Mouse (Mus musculus): Measurements from ENCODE around the gene Smg6. TPM values are rescaled to one million over a fixed set of nuclear protein-coding genes. Genes with fewer than 3 reads are reported as not detected.
A peak's percentile ranks its signal among the peaks of the same experiment; 100 is the strongest.

Gene Smg6
- polyA plus RNA-seq, 1 experiment from 2014 or later, result 22.4 TPM

DNA sequence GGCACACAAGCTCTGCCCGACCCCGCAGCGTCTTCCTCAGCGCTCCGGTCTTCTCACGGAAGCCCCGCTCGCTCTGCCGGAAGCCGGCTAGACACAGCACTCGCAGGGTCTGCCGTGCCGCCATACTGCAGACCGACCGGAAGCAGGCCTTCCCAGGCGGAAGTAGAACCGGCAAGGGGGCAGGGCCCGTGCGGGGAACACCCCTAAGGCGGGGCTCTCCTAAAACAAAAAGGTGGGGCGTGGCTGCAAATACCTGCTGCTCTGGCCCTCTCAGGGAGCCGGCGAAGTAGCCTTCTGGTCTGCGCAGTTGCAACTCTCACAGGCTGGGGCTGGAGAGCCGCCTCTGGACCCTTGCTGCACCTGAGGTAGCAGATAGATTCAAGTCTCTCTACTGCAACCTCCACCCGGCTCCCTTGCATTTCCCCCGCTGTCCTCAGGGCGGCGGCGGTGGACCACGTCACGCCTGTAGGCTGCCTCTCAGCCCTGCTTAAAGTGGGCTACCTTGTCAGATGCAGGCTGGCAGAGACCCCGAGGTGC is 253.1 kb downstream of the Smg6 start, which contains the start of gene Ovca2:
TSS of gene Ovca2 (minus strand) at position 164 of the 537 bp plus-strand sequence.
- peak; percentile 97 for ATAC-seq (ENCODE audit: low FRiP score, low read depth)
- Histone ChIP-seq H3K27me3 (peaks cover 6% of the 10 kb centered on the region; the same call in 1 of the 2 replicates), H3K27ac (peak within 1 kb of the TSS; percentile 81), H3K9ac (peak within 1 kb of the TSS; percentile 84), H3K4me3 (peak within 1 kb of the TSS; percentile 85), H3K9me3 (no peaks in the 10 kb centered on the region), H3K4me1 (peaks cover 26% of the 10 kb centered on the region), H3K4me2 (replicated peaks) (peak within 1 kb of the TSS; percentile 98), H3K36me3 (peaks cover 57% of the 10 kb centered on the region)
- under 1% methylated on average over 33 of the region's 33 CpGs for WGBS

DNA sequence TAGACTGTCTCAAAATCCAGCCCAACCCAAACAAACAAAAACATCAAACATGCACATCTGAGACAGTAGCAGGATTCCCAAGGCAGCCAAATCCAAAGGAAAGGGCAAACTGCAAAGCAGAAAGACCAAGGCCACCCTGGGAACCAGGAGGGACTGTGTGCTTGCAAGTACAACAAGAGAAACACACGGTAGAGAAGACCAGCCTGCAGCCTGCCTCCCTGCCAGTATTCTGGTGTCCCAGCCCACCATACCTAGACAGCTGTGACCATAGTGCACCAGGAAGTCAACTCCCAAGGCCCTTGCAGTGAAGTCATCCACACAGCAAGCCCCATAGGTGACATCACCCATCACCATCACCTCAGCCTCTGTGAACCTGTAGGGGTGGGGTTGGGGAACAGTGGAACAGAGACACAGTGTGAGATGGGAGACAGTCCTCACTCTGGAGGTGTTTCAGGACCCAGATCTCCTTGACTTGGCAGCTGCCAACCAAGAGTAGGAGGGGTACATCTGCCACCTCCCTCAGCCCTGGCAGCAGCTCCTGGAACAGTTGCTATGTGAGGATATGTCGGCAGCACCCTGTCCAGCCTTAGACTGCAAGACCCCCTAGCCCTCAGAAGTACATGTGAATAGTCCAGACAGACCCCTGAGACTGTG is 258.4 kb downstream of the Smg6 start:
- no peak overlapping the region for H3K27ac ChIP-seq
- ATAC-seq (ENCODE audit: low FRiP score, low read depth), result no peak
- H3K36me3 ChIP-seq, result peaks cover 51% of the 10 kb centered on the region
- H3K4me3 ChIP-seq, result no peak overlapping the region
- WGBS, result 83% methylated on average over 2 of the region's 2 CpGs
- H3K4me2 ChIP-seq (replicated peaks), result no peak overlapping the region
- no peaks in the 10 kb centered on the region for H3K27me3 ChIP-seq
- no peak overlapping the region for H3K9ac ChIP-seq
- H3K4me1 ChIP-seq, result peaks cover 9% of the 10 kb centered on the region
- no peaks in the 10 kb centered on the region for H3K9me3 ChIP-seq

DNA sequence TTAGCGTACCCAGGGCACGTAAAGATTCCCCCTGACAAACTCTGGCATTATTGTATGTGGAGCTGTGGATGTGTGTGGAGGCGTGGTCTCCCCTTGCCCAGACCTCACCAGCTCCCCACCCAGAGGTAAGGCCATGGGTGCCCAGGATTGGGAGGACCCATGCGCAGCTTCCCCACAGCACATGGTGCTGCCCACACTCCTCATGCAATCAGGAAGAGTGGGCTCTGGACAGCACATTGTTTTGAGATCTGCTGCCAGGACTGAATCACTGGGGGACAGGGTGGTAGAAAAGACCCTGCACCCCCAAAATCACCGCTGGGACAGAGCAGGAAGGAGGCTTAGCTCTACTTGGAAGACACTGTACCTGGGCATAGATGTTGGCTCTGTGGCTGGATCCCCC is 258.9 kb downstream of the Smg6 start:
- H3K36me3 ChIP-seq, result peaks cover 51% of the 10 kb centered on the region

DNA sequence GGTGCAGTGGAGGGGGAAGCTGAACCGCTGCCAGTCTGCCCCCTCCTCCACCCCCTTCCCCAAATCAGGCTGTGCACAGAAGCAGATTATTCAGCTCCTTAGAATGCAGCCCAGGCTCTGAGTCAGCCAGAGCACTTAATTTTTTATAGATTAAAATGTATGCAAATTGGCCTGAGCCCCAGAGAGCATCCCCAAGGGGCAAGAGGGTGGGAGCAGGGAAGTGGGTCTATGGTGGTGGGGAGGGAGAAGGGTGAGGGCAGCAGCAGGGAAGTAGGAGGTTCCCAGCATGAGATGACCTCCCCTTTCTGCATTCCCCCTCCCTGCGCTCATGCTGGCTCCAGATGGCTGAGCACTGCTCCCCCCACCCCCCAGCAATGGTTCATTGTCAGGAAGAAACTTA is 259.4 kb downstream of the Smg6 start:
- Histone ChIP-seq H3K27me3 (no peaks in the 10 kb centered on the region), H3K36me3 (peaks cover 51% of the 10 kb centered on the region), H3K4me2 (replicated peaks) (no peak overlapping the region), H3K27ac (no peak overlapping the region), H3K9ac (no peak overlapping the region), H3K4me3 (no peak overlapping the region), H3K9me3 (no peaks in the 10 kb centered on the region), H3K4me1 (peaks cover 8% of the 10 kb centered on the region)
- ATAC-seq (ENCODE audit: low FRiP score, low read depth), result no peak
- WGBS, result 89% methylated on average over 2 of the region's 2 CpGs

More for the DNA sequence above, 258.9 kb downstream of the Smg6 start:
- no peak overlapping the region for H3K4me3 ChIP-seq
- no peak overlapping the region for H3K4me2 ChIP-seq (replicated peaks)
- no peak overlapping the region for H3K9ac ChIP-seq
- H3K4me1 ChIP-seq, result peaks cover 9% of the 10 kb centered on the region
- H3K9me3 ChIP-seq, result no peaks in the 10 kb centered on the region
- 91% methylated on average over 5 of the region's 5 CpGs for WGBS
- ATAC-seq (ENCODE audit: low FRiP score, low read depth), result no peak
- H3K27me3 ChIP-seq, result no peaks in the 10 kb centered on the region
- H3K27ac ChIP-seq, result no peak overlapping the region

DNA sequence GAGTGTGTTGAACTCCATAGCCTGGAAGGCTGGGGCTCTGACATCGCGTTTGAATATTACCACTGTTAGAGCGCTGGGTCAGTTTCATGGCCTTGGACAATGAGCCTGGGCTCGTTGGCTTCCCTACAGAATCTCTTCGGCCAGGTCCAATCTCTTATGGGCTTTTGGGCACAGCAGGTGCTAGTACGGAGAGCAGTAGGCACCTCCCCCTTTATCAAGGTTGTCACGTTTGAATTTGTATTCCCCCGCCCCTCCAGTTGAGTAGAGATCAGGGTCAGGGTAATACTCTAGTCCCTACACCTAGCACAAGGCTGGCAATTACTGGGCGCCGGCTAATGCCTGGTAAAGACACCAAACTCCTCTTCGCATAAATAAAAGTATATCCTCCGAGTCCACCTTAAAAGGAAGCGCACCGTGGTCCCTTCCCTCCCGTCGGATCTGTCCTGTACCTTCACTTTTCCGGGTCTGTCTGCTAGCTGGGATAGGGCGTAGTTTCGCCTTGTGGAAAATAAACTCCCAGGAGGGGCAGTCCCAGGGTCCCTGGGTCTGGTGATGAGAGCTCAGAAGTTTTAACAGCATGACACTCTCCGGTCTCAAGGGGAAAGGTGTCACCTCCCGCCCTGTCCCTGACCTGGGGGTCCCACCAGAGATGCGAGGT is 264.2 kb downstream of the Smg6 start:
- ATAC-seq (ENCODE audit: low FRiP score, low read depth), result peak; percentile 33

DNA sequence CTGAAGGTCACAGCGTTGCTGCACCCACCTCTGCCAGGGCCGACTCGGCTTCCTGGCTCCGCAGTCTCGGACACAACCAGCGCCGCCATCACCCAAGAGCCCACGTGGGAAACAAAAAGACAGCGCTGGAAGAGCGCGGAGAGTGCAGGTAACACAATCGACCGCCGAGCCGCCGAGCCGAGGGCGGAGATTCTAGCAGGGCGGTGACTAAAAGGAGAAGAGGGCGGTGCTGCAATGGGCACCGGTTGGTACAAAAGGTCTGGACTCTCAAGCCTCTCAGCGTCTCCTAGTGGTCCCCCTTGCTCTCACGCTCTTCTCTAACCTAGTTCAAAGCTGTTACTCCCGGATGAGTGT is 264.7 kb downstream of the Smg6 start:
- peak; percentile 80 for ATAC-seq (ENCODE audit: low FRiP score, low read depth)
- peaks cover 46% of the 10 kb centered on the region for H3K4me1 ChIP-seq
- 2% methylated on average over 24 of the region's 24 CpGs for WGBS
- peak overlapping the region; percentile 77 for H3K9ac ChIP-seq
- H3K4me3 ChIP-seq, result peak overlapping the region; percentile 65
- peak overlapping the region; percentile 80 for H3K4me2 ChIP-seq (replicated peaks)
- no peak overlapping the region for H3K27ac ChIP-seq
- peaks cover 40% of the 10 kb centered on the region for H3K27me3 ChIP-seq
- H3K9me3 ChIP-seq, result no peaks in the 10 kb centered on the region
- peaks cover 5% of the 10 kb centered on the region; the same call in 1 of the 2 replicates for H3K36me3 ChIP-seq

More for the DNA sequence above, 264.2 kb downstream of the Smg6 start:
- no peak overlapping the region for H3K27ac ChIP-seq
- H3K4me1 ChIP-seq, result peaks cover 41% of the 10 kb centered on the region
- WGBS, result under 1% methylated on average over 22 of the region's 22 CpGs
- peaks cover 35% of the 10 kb centered on the region for H3K27me3 ChIP-seq
- H3K9ac ChIP-seq, result peak overlapping the region; percentile 77
- H3K36me3 ChIP-seq, result peaks cover 6% of the 10 kb centered on the region
- no peaks in the 10 kb centered on the region for H3K9me3 ChIP-seq
- peak overlapping the region; percentile 80 for H3K4me2 ChIP-seq (replicated peaks)
- H3K4me3 ChIP-seq, result peak overlapping the region; percentile 65

DNA sequence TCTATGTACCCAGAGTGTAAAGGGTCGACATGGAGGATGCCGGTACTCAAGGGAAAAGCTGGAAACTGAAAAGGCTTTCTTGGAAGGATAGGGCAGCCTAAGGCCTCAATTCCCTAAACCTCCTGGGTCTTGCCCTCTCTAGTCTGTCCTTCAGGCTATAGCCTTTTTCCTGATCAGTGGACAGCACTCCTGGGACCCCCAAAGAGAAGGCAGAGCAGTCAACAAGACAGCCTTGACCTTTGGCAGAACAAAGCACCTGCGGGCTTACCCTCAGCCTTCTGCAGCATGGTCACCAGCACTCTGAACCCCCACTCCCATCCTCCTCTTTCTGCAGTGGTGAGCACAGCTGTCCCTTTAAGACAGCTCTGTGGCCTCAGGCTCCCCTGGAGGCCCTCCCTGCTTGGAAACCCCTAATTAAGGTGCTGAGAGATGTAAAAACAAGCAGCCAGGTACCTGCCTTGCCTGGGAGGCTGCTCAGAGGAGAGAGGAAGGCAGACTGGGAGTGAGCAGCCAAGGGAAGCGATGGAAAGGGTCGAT is 265.4 kb downstream of the Smg6 start, which contains the start of gene Dph1:
TSS of gene Dph1 (minus strand) at position 337 of the 537 bp plus-strand sequence.
- Histone ChIP-seq H3K4me2 (replicated peaks) (peak within 1 kb of the TSS; percentile 80), H3K4me3 (peak within 1 kb of the TSS; percentile 65), H3K27me3 (peaks cover 46% of the 10 kb centered on the region), H3K9me3 (no peaks in the 10 kb centered on the region), H3K9ac (peak within 1 kb of the TSS; percentile 77), H3K4me1 (peaks cover 47% of the 10 kb centered on the region), H3K27ac (no peak within 1 kb of the TSS), H3K36me3 (no peaks in the 10 kb centered on the region)
- no peak for ATAC-seq (ENCODE audit: low FRiP score, low read depth)
- 50% methylated on average over 5 of the region's 5 CpGs for WGBS

DNA sequence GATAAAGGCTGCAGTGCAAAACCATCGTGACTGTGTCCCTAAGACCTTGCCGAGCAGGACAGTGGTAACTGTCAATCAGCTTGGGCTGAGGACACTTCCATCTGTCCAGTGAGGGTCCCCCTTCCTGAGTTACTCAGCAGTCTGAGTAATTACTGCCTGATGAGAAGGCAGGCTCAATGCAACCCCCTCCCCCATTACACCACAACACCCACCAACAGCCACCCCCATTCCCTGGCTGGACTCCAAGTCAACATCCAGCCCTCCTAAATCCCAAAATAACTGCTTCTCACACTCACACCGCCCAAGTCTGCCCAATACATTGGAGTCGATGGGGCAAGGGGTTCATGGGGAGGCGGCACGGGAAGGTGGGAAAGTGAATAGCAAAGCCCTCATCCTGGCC is 266.2 kb downstream of the Smg6 start:
- 62% methylated on average over 6 of the region's 6 CpGs for WGBS
- Histone ChIP-seq H3K4me1 (peaks cover 47% of the 10 kb centered on the region), H3K4me3 (no peak overlapping the region), H3K4me2 (replicated peaks) (no peak overlapping the region), H3K36me3 (no peaks in the 10 kb centered on the region), H3K9me3 (no peaks in the 10 kb centered on the region), H3K27ac (no peak overlapping the region), H3K9ac (no peak overlapping the region), H3K27me3 (peaks cover 55% of the 10 kb centered on the region)
- ATAC-seq (ENCODE audit: low FRiP score, low read depth), result no peak

DNA sequence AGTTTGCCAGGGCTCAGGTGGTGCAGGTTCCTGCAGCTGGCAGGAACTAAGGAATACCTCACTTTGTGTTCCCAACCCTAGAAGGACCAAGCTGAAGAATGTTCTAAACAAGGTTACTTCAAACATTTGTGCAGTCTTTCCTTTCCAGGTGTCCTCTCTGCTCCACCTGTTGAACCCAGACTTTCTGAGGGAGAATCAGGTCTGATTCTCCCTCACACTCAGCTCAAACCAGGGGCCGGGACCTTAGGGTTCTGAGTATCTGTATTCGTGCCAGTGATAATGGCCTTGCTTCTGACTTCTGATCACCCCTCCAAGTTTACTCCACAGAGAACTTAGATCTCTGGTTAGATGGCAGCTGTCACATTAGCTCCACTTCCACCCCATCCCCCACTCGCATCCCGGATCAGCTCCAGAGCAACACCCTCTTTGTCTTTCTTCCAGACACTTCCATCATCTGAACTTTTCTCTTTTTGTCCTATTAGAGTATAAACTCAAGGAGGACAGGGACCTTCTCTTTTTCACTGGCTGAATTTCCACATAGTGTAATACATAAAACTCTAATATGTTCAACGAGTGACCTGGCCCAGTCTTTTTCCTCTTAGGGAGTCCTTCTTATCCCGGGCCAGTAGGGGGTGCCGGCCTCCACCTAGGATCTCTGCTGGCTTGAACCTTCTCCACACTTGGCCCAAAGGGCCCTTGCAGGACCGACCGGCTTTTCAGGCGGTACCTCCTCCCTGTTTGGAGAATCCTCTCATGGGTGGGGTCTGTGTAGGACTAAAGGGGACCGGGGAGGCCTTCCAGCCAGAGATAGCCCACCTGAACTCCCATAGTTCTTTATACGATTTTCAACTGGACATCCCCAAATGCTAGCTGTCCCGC is 267.0 kb downstream of the Smg6 start:
- peak; percentile 35; the same call in 1 of the 2 replicates for ATAC-seq (ENCODE audit: low FRiP score, low read depth)

DNA sequence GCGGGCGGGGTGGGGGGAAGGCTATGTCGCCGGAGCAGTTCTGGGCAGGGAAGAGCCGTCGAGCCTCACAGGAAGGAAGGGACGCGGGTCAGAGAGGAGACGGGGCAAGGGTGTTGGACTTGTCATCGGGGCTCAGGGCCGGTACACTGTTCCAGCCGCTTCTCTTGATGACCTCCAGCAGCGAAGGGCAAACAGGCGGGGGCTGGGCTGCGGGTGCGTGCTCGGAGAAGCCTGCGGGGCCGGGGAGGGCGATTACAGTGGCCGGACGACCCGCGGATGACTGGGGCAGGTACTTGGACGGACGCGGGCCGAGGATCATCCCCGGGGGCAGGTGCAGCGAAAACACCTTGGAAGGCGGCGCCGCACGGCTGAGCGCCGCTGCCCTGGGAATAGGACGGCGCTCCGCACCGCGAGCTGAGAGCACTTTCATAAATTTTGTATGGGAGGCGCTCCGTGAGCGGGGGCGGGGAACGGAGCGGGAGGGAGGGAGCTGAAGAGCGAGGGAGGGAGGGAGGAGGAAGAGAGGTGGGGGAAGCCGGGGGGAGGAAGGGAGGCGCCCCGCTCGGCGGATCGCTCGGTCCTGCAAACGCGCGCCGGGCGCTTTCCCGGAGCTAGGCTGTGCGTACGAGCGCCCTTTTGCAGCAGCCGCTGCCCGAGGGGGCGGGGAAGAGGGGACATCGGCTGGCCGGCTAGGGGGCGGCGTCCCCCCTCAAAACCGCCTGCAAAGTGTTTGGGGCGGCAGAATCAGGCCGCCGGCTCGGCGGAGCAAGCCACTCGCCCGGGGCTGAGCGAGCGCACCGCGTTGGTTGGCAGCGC is 267.8 kb downstream of the Smg6 start, which contains the start of gene Rtn4rl1:
TSS of gene Rtn4rl1 (plus strand) at position 528 of the 816 bp plus-strand sequence.
- Histone ChIP-seq H3K27ac (no peak within 1 kb of the TSS), H3K4me1 (peaks cover 47% of the 10 kb centered on the region), H3K9ac (peak within 1 kb of the TSS; percentile 60), H3K4me2 (replicated peaks) (peak within 1 kb of the TSS; percentile 90), H3K4me3 (peak within 1 kb of the TSS; percentile 52), H3K27me3 (peaks cover 70% of the 10 kb centered on the region), H3K9me3 (no peaks in the 10 kb centered on the region), H3K36me3 (no peaks in the 10 kb centered on the region)
- 0 out of 2 replicates have a peak, but pooled peaks have one; percentile 19 for ATAC-seq (ENCODE audit: low FRiP score, low read depth)
- under 1% methylated on average over 80 of the region's 84 CpGs for WGBS

More for the DNA sequence above, 267.0 kb downstream of the Smg6 start:
- peak overlapping the region; percentile 52 for H3K4me3 ChIP-seq
- WGBS, result 25% methylated on average over 13 of the region's 13 CpGs
- H3K9ac ChIP-seq, result no peak overlapping the region
- peak overlapping the region; percentile 90 for H3K4me2 ChIP-seq (replicated peaks)
- H3K27me3 ChIP-seq, result peaks cover 62% of the 10 kb centered on the region
- no peak overlapping the region for H3K27ac ChIP-seq
- no peaks in the 10 kb centered on the region for H3K36me3 ChIP-seq
- H3K9me3 ChIP-seq, result no peaks in the 10 kb centered on the region
- peaks cover 47% of the 10 kb centered on the region for H3K4me1 ChIP-seq
